Mouse (Mus musculus): ENCODE data around the gene Agbl4.

Gene Agbl4

DNA sequence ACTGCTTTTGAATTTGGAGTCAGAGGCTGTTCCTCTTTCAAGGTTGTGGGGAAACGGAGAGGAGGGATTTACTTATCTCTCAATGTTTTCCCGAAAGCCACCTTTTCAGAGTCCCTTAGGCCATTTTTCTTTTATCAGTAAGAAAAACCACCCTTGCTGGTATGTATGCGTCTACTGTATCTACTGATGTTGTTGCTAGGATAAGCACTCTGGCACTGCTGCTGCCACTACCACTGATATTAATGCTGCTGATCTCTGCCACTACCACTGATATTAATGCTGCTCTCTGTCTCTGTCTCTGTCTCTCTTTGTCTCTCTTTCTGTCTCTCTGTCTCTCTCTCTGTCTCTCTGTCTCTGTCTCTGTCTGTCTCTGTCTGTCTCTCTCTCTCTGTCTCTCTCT, 1271.9 kb downstream of the Agbl4 start:
- DNase-seq (ENCODE audit: low spot score) = no peak

DNA sequence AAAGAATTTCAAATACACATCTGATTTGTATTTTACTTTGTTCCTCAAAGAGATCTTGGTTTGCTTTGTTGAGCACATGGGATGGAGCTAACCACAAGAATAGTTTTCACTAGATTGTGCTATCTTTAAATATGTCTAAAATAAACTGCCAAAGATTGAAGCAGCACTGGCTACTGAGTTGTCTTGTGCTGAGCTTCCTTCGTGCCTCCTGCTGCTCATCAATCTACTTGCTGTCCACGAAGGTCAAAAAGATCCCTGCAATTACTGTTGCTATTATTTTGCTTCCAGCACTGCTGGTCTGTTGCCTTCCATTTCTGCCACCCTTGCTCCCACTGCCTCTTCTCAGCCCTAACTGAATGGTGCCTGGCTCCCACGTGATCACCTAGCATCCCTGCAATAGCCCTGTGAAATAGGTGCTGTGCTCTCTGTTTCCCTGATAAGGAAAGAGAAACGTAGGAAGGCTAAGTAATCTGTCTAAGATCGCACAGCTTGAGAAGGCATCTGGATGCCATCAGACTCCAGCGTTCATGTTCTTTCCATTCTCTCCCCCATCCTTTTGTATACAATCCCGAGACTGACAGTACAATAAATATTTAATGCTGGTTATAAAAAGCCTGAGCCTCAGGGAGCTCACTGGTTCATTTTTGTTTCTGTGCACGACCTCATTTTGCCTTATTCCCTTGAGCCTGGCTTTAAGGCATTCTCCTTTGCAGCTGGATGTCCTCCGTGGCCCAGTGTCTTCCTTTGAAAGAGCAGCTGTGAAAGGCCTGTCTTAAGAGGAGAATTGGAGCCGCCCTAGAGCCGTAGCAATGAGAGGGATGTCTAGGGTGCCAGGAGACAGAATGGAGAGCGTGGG, 1273.3 kb downstream of the Agbl4 start:
- DNase-seq (ENCODE audit: low spot score) = no peak

DNA sequence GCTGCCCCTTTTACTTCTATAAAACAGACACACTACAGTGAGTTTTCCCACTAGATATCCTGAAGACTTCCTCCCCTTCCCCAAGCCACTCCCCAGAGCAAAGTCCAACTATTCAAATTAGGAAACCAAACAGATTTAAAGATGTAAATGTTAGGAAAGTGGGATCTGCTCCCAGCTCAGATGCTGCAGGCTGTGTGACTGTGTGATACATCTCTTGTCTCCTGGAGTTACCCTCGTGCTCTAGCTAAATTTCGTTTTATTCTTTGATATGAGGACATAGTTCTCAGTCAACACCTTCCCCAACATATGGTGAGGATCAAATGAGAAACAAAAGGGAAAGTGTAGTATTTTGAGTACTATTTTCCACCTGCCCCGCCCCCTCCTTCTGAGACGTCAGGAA, 1274.0 kb downstream of the Agbl4 start:
- no peak for DNase-seq (ENCODE audit: low spot score)

DNA sequence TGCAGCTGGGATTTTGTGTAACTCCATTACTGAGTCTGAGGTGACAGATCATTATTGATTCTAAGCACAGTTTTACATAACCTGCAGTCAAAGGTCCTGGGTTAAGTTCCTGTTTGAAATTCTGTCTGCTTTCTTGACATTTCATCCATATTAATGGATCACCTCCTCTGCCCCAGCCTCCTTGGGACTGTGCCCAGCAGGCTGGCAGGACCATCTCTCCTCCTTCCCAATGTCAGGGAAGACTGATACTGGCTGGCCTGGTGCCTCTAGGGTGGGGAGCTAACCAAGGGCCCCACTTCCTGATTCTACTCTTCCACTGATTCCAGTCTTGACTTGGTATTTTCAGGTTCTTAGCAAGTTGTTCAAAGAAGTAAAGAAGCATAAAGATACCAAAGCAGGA, 1276.4 kb downstream of the Agbl4 start:
- no peak for DNase-seq (ENCODE audit: low spot score)

DNA sequence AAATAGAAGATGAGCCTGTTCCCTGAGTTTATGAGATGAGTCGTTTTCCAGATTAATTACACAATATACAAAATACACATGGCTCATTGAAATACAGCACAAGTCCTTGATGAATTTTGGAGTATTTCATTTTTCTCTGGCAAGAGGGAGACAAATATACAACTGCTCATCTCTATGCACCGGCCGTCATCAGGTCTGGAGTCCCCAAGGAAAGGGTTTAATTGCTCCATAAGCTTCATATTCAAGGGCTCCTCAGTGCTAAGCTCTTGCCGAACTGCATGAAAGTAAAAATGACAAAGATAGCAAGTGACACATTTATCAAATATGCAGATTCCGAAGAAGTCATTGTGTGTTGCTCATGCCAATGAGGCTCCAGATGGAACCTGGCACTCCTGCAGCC, 1284.5 kb downstream of the Agbl4 start:
- DNase-seq (ENCODE audit: low spot score) = no peak

DNA sequence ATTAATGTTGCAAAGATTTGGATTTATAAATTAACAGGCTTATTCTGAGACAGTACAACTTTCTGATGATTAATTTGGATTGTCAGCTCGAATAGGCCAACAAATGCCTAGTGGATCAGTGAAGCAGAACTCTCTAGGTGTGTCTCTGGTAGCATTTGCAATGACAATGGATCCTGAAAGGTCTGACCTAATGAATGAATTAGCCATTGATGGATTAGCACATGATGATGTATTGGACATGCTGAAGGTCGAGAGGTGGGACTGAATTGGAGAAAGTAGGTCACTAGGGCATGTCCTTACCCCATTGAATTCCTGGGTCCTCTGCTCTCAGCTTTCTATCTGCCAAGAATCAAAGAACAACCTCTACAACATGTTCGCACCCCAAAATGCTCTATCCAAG, 1285.3 kb downstream of the Agbl4 start:
- no peak for DNase-seq (ENCODE audit: low spot score)

DNA sequence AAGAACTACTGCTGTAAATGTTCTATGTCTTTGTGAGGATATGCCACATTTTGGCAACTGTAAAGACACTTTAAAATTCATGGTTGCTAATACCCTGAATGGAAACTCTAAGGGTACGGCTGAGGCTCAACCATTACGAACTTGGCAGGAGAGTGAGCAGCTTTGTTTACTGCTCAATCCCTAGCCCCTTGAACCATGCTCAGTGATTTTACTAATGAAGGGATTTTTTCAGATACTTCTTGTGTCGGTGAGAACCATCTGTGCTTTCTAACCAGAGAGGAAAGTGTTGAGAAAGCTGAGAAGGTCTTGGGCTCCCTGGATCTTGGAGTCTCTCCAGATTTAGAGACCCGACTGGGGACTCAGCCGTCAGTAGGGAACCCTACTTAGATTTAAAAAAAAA, 1286.4 kb downstream of the Agbl4 start:
- no peak for DNase-seq (ENCODE audit: low spot score)

DNA sequence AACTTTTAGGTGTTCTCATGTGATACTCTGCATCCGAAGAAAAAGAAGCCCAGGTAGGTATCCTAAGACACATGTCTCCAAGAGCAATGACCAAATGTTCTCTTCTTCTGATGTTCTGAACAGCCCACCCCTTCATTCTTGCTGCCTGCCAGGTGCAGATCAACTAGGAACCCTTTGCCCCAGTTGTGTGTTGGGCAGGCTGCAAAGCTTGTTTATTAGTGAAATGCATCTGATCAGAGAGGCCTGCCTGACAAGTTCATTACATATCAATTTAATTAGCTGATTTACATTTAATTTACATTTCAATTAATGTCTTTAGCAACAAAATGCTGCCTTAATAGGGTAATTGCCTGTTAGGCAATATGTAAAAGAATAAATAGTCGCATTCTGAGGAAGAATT, 1288.5 kb downstream of the Agbl4 start:
- no peak for DNase-seq (ENCODE audit: low spot score)

DNA sequence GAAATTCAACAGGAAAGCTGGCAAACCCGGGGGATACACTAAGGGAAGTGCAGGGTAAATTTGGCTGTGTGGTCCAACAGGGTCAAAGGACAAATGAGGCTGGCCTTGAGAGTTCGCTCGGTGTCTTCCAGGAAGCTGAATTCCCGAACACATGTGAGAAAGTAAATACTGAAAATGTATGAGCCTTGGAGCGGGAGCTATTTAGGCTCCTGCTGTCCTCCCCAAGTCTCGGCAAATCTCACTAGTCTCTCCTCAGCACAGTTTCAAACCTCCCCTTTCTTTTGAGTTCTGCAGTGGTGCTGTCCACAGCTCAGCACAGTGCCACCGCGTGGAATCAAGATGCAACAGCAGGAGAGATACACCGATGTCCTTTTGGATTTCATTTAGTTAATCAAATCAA, 1289.5 kb downstream of the Agbl4 start:
- DNase-seq (ENCODE audit: low spot score) = peak; percentile 75

DNA sequence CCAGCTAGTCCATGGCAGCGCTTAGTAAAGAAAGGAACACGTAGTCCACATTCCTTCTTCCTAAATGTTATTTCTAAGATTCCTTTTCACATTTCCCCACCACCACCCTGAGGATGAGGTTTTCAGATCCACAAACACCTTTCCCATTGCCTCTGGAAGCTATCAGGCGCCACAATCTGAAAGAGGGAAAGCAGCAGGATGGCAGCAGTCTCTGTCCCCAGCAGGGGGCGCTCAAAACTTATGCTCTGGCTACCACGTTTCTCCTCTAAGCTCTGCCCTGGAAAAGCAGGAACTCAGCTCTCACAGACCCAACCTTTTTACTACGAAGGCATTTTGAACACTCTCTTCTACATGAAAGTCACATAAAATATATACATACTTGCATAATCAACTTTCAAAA, 1290.2 kb downstream of the Agbl4 start:
- DNase-seq (ENCODE audit: low spot score) = peak; percentile 92

DNA sequence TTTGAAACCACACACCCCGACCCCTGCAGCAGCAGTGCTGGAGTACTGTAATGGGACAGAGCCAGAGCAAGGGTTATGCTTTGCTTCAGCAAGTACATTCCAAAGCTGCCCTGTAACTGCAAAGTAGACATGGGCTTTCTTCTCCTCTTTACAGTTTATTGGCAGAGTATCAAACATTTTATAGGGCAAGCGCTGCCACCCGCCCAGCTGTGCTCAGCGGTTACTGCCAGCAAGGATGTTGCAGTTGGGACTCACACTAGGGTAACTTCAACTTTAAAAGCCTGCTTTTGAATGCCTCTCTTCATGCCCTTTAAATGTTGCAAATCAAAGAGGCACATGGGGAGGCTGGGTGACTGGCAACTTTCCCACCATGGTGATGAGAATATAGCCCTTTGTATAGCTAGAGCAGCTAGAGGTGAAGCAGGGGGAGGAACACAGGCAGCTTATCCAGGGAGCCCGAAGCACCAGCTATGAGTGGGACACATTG, 1293.6 kb downstream of the Agbl4 start:
- DNase-seq (ENCODE audit: low spot score) = peak; percentile 69

DNA sequence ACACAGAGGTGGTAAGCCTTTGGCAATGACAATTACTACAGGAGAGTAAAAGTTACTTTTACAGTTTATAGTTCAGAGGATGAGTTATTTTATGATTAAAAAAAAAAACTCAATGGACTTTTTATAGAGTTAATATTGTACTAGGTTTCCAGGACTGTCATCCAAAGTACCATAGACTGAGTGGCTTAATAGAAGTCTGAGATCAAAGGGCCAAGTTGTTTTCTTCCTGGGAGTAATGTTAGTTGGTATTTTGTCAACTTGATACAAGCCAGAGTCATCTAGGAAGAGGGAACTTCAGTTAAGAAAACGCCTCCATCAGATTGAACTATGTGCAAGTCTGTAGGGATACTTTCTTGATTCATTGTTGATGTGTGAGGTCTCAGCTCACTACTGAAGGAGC, 1303.9 kb downstream of the Agbl4 start:
- DNase-seq (ENCODE audit: low spot score) = no peak

DNA sequence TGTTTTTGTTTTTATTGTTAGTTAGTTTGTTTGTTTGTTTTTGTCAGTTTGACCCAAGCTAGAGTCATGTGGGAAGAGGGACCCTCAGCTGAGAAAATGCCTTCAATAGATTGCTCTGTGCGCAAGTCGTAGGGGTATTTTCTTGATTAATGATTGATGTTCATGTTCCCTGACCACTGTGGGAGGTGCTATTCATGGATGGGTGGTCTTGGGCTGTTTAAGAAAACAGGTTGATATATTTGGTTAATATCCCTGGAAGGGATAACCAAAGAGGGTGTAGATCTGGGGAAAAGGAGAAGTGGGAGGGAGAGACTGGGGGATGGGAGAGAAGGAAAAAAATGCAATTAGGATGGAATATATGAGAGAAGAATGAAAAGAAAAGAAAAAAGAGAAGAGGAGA, 1306.7 kb downstream of the Agbl4 start:
- no peak for DNase-seq (ENCODE audit: low spot score)

DNA sequence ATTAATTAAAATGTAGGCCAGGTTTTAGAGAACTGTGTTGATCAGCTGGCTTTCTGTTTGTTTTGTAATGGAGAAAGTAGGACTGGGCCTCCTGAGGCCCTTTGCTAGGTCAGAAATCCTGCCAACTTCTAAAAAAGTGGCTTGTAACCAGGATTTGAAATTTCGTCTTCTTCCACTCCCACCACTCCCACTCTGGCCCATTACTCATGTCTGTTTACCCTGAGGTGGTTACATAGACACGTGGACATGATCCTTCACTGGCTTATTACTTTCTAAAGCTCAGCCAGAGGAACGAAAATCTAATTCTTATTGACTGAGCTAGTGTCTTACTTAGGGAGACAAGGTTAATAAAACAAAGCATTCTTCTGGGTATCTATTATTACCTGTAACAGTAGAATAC, 1307.5 kb downstream of the Agbl4 start:
- DNase-seq (ENCODE audit: low spot score) = no peak
